Mouse (Mus musculus): ENCODE measurements around the gene Ttc7. TPM values are rescaled to one million over a fixed set of nuclear protein-coding genes. Genes with fewer than 3 reads are reported as not detected.

Gene Ttc7
- total RNA-seq, 2 experiments from 2014 or later: 13.0 to 15.9 TPM

DNA sequence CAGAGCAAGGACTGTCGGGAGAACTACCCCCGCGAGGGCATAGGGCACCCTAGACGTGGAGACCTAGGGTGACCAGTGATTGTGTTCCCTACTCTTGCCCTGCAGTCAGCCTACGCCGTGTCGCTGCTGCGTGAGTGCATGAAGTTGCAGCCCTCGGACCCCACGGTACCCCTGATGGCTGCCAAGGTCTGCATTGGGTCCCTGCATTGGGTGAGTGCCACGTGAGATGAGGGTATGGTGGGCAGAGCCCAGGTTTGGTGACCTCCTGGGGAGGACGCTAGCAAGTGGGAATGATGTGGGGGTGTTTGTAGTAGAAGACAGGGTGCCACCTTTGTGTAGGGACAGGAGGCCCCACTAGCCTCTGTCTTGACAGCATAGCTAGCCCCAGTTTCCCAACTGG lies 51.5 kb downstream of the Ttc7 start:
- DNase-seq (ENCODE audit: low spot score in 2 of 2): no peak

DNA sequence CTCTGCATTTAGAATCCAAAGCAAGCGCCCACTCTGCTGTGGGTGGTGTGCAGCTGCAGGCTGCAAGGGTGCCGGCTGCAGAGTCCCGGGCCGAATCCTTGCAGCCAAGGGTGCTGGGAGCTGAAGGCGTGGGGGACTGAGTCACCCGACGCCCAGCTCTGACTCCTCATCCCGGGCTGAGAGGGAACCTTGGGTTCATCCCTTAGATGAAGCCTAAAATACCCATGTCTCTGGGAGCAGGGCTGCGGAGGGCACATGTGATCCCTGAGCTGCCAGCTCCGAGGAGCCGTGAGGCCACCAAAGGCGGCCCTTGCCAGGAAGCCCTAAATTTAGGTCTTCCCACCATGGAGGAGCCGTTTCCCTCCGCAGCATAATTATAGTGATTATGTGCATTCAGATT lies 52.5 kb downstream of the Ttc7 start:
- no peak for DNase-seq (ENCODE audit: low spot score in 2 of 2)

DNA sequence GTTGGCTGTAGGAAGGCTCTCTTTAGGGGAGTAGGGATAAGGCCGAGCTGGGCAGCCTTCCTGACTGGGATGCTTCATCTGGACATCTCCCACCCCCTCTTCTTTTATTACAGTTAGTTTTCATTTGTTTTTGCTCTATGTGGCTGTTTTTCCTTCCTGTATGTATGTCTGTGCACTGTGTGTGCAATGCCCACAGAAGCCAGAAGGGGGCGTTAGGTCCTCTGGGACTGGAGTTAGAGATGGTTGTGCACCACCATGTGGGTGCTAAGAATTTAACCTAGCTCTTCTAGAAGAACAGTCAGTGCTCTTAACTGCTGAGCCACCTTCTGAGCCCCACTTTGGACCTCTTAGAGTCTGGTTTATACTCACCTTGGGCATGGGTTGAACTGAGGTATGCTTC lies 53.0 kb downstream of the Ttc7 start:
- DNase-seq (ENCODE audit: low spot score in 2 of 2): no peak

DNA sequence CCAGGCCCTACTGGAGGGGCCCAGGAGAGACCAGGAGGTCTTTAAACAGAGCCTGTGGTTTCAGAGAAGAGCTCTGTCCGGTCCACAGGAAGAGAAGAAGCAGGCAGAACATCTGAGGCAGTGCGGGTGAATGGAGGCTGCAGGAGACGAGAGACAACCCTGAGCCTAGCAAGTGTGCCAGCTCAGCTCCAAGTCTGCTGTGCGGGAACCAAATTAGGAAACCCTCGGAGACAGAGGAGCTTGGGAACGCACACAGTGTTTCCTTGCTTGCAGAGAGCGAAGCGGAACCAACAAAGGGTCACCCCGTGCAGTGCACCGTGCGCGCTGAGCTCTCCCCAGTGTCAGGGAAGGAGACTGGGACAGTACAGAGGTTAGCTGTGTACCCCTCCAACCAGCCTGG lies 54.2 kb downstream of the Ttc7 start:
- no peak for DNase-seq (ENCODE audit: low spot score in 2 of 2)

DNA sequence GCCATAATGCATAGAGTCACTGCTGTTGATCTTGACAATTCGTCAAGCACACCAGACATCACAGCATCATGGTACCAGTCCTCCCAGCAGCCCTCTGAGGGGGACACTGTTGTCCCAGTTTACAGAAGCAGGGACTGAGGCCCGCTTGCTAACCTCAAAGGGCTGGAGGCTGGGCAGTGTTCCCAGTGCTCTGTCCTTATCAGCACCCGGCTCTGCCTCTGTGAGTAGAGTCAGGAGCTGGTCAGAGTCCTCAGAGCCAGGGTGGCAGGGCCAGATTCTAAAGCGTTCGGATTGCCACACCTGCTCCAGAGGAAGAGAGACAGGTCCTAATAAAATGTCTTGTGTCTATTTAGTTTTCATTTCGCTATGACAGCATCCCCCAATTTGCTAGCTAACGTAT lies 55.0 kb downstream of the Ttc7 start:
- DNase-seq (ENCODE audit: low spot score in 2 of 2): no peak

DNA sequence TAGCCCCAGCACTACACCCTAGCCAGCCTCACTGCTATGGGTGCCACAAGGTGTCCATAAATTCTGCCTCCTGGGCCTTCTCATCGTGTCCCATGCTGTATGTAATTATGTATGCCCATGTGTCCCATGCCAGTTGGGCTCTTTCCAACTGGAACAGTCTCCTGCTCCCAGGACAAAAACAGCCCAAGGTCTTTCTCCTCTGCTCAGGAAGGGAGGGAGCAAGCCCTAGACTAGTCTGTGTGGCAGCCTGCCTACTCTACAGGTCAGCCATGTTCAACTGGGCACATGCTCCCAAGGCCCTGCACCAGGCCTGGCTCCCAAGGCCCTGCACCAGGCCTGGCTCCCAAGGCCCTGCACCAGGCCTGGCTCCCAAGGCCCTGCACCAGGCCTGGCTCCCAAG lies 56.4 kb downstream of the Ttc7 start:
- DNase-seq (ENCODE audit: low spot score in 2 of 2): peak in 1 of 2 experiments; percentile 15

DNA sequence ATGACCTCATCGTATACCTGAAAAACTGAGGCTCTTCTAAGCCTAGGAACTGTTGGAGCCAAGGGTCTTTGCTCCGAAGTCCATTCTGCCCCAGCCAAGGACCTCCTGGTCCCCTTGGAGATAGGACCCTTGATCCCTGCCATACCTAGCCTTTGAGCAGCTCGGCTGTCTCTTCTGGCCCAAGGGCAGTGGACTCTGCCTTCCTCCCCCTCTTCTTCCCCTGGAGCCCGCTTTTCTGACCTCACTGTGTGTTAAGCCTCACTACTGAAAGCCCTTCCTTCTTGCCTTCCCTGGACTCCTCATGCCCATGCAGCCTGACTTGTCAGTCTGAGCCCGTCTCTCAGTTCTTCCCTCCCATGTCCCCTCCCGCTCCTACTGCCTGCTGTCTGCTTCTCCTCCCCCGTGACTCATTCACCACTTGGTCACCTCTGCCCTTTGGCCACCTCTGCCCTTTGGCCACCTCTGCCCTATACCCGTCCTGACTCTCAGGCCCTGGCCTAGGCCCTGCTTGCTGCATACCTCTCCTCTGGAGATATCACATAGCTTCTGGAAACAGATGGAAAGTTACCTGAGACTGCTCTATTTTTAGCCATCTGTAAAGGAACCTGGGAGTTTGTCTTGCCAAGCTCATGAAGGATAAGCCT lies 60.5 kb downstream of the Ttc7 start:
- no peak for DNase-seq (ENCODE audit: low spot score in 2 of 2)

DNA sequence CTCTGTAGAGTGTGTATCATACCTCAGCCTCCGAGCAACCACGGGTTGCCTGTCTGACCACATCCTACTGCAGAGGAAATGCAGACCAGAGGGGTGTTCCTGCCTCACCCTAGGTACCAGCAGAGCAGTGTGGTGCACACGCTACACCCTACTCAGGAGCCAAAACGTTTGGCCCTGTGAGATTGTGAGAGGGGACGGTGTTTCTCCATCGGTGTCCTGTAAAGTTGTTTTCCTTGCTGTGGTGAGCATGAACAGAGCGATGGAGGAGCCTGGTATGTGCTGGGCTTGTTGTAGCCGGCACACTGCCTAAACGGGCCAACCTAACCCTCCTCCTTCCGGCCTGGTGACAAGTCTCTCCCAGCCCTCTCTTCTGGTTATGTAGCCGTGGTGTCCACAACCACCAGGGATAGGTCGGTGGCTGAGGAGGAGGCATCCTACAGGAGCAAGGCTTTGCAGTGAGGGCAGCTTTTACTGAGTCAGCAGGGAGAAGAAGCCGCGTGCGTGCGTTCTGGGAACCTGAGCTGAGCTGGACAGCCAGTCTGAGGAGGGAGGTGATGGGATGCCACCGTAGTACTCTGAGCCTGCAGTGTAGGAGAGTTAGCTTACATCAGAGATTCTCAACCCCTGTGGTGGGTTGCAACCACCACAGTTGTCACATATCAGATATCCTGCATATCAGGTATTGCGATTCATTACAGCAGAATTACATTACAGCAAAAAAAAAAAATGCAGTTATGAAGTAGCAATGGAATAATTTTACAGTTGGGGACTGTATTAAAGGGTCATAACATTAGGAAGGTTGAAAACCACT lies 62.0 kb downstream of the Ttc7 start:
- no peak for DNase-seq (ENCODE audit: low spot score in 2 of 2)

DNA sequence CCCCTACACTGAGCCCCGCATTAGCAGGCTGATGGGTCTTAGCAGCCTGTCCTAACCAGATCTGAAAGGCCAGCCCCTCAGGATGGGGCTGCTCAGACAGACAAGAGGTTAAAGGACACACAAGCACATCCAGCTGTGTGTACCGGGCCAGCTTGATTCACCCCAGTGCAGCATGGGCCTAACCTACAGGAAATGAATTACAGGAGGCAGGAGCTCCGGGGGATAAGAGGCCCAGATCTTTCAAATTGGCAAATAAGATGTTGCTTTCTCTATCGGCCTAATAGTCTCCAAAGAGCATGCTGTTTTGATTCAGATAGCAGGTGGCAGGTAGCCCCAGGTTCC lies 62.5 kb downstream of the Ttc7 start:
- no peak for DNase-seq (ENCODE audit: low spot score in 2 of 2)

DNA sequence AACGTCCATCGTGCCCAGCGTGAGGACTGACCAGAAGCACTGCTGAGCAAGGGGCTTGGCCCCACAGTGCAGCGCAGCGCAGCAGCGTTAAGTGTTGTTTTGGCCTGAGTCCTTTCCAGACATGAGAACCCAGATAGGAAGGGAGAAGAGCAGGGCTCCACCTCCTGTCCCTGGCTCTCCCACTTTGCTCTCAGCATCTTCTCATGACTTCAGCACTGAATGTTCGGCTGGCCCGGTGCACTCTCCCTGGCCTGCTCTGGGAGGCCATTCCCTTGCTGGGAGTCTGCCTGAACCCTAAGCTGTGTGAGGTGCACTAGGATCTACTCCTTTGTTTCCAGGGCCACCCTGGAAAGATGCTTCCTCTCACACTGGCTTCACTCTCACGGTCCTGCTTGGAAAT lies 65.7 kb downstream of the Ttc7 start:
- DNase-seq (ENCODE audit: low spot score in 2 of 2): no peak

DNA sequence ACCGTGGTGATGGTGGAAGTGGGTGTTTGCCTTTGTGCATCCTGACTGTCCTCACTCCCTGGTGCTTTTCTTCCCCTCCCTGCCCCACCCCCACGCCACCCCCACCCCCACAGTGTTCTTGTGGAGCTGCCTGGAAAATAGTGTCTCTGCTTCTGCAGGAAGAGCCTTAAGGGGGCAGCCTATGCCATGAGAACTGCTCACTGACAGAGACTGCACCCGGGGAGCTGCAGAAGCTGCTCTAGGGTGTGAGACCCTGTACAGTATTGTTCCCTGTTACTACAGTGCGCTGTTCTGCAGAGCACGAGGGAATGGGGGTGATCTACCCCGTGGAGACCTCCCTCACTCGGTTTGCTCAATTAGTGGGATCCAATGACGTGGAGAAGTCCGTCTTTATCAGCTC lies 66.4 kb downstream of the Ttc7 start:
- DNase-seq (ENCODE audit: low spot score in 2 of 2): no peak

DNA sequence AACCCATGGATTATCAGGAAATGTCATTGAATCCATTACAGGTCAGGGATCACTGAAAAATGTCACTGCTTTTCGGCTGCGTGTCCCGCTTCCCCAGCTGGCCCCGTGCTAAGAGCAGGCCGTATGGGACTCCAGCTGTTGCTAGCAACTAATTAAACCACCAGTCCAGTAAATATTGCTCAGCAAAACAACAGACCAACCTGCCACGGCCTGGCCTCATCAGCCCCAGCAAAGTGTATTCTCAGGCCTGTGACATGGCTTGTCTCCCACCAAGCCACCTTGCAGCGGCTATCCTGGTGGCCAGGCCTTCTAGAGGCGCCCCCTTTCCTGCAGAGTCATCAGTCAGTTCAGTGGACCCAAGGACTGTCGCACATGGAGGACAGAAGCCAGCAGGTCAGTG lies 66.9 kb downstream of the Ttc7 start:
- no peak for DNase-seq (ENCODE audit: low spot score in 2 of 2)

DNA sequence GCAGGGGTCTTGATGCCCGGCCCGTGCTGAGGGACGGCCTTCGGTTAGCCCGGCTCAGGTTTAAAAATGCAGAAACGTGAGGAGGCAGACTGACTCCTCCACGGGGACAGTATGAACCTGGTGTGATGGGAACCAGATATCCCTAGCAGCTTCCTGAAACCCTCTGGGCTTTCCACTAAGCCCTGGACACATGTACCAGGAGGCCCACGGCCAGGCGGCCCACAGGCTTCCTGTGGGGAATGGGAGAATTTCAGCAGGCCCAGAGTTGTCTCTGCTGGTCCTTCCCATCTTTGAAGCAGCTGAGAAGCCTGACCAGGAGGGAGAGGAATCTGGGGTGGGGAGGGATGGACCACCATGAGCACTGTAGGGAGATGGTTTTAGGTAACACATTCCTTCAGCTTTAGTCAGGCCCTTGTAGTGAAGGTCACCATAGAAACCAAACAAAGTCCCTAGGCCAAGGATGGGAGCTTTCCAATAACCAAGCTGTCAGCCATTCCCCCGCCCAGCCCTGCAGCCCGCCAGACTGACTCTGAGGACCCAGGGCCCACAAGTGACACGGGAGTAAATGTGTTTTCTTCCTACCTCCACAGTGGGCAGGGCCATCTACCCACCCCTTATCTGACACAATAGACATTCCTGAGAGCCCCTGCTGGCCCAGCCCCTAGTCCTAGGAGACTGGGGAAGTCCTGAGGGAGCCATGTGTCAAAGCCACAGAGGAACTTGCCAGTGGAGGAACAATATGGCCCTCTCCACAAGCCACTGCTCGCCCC lies 68.0 kb downstream of the Ttc7 start:
- no peak for DNase-seq (ENCODE audit: low spot score in 2 of 2)

DNA sequence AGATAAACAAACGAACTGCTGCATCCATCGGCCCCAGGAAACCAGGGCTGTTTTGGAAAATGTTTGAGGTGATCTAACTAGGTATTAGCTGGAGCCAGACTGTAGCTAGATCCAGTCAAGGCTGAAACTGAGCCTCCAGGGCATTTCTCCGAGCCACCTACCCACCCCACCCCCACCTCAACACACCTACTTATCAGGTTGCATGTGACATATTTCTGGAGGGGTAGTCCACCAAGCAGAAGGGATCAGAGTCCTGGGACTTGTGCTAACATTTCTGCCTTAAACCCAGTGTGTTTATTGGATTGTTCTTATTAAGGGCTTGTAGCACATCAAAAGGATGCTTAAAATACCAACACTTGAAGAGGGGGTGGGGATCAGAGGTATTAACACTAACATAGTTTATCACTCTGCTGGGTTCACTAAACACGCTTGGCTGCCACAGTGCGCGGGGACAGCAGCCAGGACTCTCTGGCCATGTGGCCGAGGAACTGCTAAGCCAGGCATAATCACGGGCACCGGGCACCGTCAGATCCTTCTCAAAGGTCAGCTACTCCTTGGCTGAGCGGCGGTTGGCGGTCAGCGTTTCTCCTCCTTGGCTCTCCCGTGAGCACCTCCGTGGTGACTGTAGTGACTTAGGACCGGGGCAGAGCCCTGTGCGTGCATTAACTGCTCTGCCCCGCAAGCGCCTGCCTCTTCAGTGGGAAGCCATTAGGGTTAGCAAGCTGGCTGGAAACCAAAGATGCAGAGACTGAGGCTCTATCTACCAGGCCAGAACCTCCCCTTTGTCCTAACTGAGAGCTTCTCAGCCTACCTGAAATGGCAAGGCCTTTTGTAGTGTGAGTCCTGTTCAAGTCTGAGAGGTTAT lies 68.8 kb downstream of the Ttc7 start:
- no peak for DNase-seq (ENCODE audit: low spot score in 2 of 2)

DNA sequence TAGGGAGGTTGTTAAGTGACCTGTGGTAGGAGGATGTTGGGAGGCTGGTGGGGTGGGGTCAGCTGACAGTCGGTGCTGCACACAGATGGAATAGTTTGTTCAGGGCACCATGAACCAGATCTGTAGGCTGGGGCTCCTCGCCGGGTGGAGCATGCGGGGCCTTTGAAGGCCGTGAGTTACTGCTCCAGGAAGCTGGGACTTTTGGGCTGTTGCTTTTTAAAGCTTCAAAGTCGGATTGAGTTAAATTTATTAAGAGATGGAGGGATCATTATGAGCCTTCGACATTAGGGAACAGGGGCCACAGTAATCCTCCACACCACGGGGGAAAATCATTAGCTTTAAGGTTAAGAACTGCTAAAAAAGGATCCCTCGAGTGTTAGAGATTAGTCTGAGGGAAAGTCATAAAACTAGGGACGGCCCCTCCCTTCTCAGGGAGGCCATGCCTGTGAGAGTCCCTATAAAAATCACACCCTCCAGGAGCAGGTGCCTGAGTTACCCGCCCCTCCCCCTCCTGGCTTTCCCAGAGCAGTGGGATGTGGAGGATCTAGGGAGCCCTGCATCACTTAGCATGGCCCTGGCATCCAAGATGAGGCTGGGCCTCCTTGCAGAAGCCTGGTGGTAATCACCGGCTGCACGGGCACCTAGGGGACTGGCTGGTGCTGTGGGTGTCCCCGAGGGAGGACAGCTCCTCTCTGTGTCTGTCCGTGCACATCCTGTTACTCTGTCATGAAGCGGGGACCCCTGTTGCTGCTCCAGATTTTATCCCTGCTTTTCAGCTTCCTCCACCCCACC lies 69.6 kb downstream of the Ttc7 start:
- no peak for DNase-seq (ENCODE audit: low spot score in 2 of 2)

DNA sequence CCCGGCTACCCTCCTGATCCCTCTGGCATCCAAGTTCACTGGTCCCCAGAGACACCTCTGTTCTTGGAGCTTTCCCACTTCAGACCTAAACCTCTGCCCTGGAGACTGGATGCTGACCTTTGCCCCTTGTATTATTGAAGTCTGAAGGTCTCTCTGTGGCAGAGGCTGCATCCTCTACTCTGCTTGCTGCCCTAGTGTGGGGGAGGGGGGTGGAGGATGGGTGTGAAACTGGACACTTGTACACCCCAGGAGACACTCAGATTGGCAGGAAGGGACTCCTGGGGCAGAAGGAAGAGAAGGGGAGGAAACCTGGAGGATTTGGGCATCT lies 70.2 kb downstream of the Ttc7 start:
- DNase-seq (ENCODE audit: low spot score in 2 of 2): no peak

DNA sequence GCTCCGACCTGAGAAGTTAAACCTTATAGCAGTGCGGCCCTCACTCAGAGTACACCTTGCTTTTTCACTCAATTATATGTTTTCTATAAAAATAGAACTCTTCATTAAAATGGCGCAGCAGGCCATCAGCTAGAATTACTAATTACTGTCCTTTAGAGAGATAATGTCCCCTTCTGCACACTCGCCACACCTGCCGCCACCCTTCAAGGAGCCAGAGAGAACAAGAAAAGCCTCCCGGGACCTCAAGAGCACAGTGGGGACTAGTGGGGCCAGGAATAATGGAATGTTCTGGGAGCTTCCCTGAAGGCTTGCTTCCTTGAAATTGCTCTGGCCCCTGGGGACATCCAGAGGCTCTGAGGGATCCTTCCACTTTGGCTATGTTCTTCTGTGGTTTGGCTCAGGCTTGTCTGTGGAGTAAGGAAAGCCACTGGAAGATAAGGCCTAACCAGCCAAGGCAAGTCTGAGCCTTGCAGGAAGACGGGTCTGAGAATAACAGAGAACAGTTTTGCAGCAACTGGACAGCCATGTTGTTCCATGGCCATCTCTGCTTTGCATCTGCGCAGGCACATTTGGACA lies 71.1 kb downstream of the Ttc7 start:
- DNase-seq (ENCODE audit: low spot score in 2 of 2): no peak

DNA sequence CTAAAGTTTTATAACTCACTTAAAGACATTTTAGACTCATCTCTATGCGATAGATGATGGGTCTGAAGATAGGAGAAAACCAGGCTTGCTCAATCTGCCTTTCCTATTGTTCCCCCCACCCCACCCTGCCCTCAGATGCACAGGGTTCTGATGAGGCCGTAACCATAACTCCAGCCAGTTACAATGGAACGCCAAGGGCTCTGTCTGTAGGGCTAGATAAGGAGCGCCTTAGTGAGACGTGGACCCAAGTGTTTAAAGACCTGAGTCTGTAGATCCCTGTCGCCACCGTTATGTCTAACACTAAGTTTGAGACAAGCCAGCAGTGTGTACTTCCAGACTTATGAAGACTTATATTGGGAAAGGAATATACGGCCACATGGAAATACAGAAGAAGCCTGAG lies 72.8 kb downstream of the Ttc7 start:
- DNase-seq (ENCODE audit: low spot score in 2 of 2): no peak

DNA sequence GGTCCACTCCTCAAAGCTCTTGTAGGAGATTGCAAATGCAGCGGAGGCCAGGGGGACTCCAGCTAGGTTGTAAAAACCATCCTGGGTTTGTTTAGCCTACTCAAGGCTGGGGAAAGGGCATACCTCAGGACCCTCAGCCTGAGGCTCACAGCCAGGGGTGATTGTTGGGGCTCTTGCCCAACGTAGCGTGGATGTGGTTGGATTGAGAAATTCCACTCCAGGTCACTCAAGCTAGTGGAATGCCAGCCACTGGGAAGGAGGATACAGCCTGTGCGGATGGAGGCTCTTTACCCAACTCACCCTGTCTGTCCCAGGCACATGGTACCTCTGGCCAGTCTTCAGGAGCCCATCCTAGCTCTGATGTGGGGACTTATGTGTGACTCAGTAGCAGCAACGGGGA lies 73.6 kb downstream of the Ttc7 start:
- DNase-seq (ENCODE audit: low spot score in 2 of 2): no peak

DNA sequence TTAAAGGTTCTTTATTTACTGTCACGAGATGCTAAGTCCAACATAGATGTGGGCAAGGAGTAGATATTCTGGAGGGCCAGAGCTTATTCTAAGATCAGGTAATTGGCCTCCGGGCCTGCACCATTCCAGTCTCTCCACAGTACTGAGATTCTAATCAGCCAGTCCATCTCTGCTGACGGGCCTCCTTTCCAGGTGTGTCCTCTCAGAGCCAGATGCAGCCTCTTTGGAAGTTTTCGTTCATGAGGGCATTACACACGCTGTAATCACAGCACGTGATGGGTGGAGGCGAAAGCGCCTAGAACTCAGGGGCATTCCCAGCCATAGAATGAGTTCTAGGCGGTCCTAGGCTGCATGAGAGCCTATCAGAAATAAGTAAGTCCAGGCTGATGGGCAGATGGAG lies 74.8 kb downstream of the Ttc7 start:
- no peak for DNase-seq (ENCODE audit: low spot score in 2 of 2)
